Mouse (Mus musculus) midbrain, embryonic 16.5 days (tissue): ENCODE measurements around the gene Tiam1. TPM values are rescaled to one million over a fixed set of nuclear protein-coding genes. Genes with fewer than 3 reads are reported as not detected.

Experiments used
- ATAC-seq: fragments of 200-750 bp; cut with Nextera tagmentation; 2 replicates; pipeline ENCODE4 v1.8.0; 2017; ENCODE audit warnings: moderate TSS enrichment
- H3K27ac ChIP-seq: fragments of 300-500 bp; sonication (generic); 2 replicates; pipeline ENCODE4 v1.5.1; 2014; ENCODE audit warnings: mild to moderate bottlenecking, low read length, mixed read lengths
- H3K27me3 ChIP-seq: fragments of 300-500 bp; sonication (generic); 2 replicates; pipeline ENCODE4 v1.6.1; 2014; ENCODE audit warnings: low read depth, low read length, mixed read lengths; ENCODE audit not compliant: control insufficient read depth, insufficient read depth
- H3K36me3 ChIP-seq: fragments of 300-500 bp; sonication (generic); 2 replicates; pipeline ENCODE4 v1.6.1; 2014; ENCODE audit warnings: mild to moderate bottlenecking, low read length, moderate library complexity, mixed read lengths; ENCODE audit not compliant: control insufficient read depth, insufficient read depth
- H3K4me1 ChIP-seq: fragments of 300-500 bp; sonication (generic); 2 replicates; pipeline ENCODE4 v1.6.1; 2014; ENCODE audit warnings: mild to moderate bottlenecking, low read length, mixed read lengths; ENCODE audit not compliant: control insufficient read depth, insufficient read depth
- H3K4me2 ChIP-seq: fragments of 300-500 bp; sonication (generic); 2 replicates; pipeline ENCODE4 v1.6.1; 2014; ENCODE audit warnings: mild to moderate bottlenecking, low read length, mixed read lengths
- H3K4me3 ChIP-seq: fragments of 300-500 bp; sonication (generic); 2 replicates; pipeline ENCODE4 v1.5.1; 2014; ENCODE audit warnings: low read depth, mild to moderate bottlenecking, low read length, moderate library complexity, mixed read lengths
- H3K9ac ChIP-seq: fragments of 300-500 bp; sonication (generic); 2 replicates; pipeline ENCODE4 v1.6.1; 2014; ENCODE audit warnings: low read depth, low read length, mixed read lengths
- H3K9me3 ChIP-seq: fragments of 300-500 bp; sonication (generic); replicated peaks from 2 replicates; pipeline ENCODE4 v1.6.1; 2014; ENCODE audit warnings: mild to moderate bottlenecking, low read length, mixed read lengths; ENCODE audit not compliant: control insufficient read depth, poor library complexity, severe bottlenecking
- WGBS: fragments of 180-500 bp; shearing (Covaris S2); extraction: QIAGEN DNeasy Blood & Tissue Kit; methylation state at CpG from one replicate; pipeline ENCODE4 v1.1.7; 2014; 5-methylcytosine and 5-hydroxymethylcytosine counted together
- polyA plus RNA-seq: library from polyadenylated mRNA; unstranded; fragments of >200 nt; fragmentation: Nextera tagmentation; extraction: Ambion mirVana; gene quantifications from 2 replicates; pipeline ENCODE4 v1.2.1, GENCODE M21; 2015

Tiam1 gene
- polyA plus RNA-seq, 1 experiment from 2014 or later: 23.5 TPM

DNA sequence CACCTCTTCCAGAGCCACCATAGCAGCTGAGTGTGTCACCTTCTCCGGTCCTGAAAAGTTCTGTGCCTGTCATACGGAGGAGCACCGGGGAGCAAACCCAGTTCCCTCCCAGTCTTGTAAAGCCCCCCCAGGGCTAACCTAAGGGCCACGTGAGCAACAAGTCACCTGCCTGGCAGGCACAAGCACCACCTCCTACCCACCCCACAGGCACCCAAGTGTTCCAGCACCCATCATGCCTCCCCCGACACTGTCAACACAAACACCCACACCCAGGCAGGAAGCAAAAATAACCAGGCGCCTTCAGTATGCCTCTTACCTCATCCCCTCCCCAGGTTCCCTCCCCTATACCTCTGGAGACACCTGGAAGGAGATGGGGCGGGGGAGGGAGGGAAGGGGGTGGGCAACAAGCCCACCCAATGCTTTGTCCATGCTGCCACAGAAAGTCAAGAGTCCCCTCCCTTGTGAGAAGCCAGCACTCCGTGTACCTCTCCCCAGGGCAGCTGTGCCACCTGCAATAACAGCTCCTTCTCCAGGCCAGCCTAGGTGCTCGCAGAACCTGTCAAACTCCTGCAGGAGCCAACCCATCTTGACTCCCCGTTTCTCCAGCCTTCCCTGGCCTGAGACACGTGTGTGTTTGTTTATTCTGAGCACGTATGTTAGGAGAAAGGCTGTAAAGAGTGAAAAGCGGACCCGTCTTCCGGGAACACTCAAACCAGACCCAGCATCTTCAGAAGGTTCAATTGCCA lies 38.7 kb downstream of the Tiam1 start:
- Histone ChIP-seq H3K4me3 (no peak overlapping the region), H3K27me3 (no peaks in the 10 kb centered on the region), H3K9ac (no peak overlapping the region), H3K4me1 (no peaks in the 10 kb centered on the region), H3K4me2 (no peak overlapping the region), H3K9me3 (no peaks in the 10 kb centered on the region), H3K36me3 (no peaks in the 10 kb centered on the region), H3K27ac (no peak overlapping the region)
- WGBS: 78% methylated on average over 15 of the region's 15 CpGs
- ATAC-seq: no peak

GRCm38 (mm10) chr16:90103726-90104125 lies 39.8 kb downstream of the Tiam1 start:
- no peak overlapping the region for H3K9ac ChIP-seq
- ATAC-seq: no peak
- whole genome bisulfite sequencing: 78% methylated on average over 2 of the region's 2 CpGs
- H3K4me2 ChIP-seq: no peak overlapping the region
- no peak overlapping the region for H3K4me3 ChIP-seq
- H3K36me3 ChIP-seq: no peaks in the 10 kb centered on the region
- H3K27ac ChIP-seq: no peak overlapping the region
- H3K27me3 ChIP-seq: no peaks in the 10 kb centered on the region
- H3K9me3 ChIP-seq: no peaks in the 10 kb centered on the region
- H3K4me1 ChIP-seq: no peaks in the 10 kb centered on the region

DNA sequence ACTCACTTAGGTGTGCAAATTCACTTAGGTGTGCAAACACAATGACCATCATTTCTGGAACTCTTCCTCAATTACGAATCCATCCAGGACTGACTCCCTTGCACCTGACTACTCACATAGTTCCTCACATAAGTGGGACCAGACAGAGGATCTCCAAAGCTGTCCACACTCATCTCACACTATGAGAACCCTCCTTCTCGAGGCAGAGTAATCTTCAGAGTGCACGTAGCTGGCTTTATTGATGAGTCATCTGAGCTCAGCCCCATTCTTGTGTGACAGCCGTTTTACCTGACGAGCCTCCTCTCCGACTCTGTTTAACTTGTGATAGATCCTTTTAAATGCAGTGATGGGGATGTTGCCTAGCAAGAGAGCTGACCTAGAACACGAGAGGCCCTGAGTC lies 41.0 kb downstream of the Tiam1 start:
- H3K9me3 ChIP-seq: no peaks in the 10 kb centered on the region
- no peak for ATAC-seq
- no peak overlapping the region for H3K4me3 ChIP-seq
- no peak overlapping the region for H3K9ac ChIP-seq
- H3K27me3 ChIP-seq: no peaks in the 10 kb centered on the region
- H3K4me2 ChIP-seq: no peak overlapping the region
- H3K4me1 ChIP-seq: no peaks in the 10 kb centered on the region
- H3K27ac ChIP-seq: no peak overlapping the region
- WGBS: 91% methylated on average over 7 of the region's 7 CpGs
- no peaks in the 10 kb centered on the region for H3K36me3 ChIP-seq

DNA sequence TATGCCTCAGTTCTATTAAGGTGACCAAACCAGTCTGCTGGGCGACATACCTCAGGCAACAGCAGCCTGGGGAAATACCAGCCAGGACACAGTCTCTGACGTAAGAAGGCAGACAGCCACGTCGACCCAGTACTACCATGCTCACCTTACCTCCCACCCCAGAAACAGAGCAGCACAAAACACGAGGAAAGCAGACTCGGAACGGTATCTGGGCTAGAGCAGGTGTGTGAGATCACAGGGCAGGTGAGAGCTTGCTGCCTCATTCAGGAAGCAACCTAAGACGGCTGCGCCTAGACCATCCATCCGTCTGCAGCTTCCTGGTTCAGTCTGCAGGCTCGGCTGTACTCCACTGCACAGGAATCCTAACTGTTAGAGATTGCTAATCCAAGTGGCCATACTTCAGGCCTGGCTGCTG lies 45.4 kb downstream of the Tiam1 start:
- H3K27me3 ChIP-seq: no peaks in the 10 kb centered on the region
- H3K9ac ChIP-seq: no peak overlapping the region
- no peak overlapping the region for H3K4me2 ChIP-seq
- H3K9me3 ChIP-seq: no peaks in the 10 kb centered on the region
- no peaks in the 10 kb centered on the region for H3K36me3 ChIP-seq
- no peak for ATAC-seq
- H3K4me1 ChIP-seq: 0 out of 2 replicates have a peak, but pooled peaks cover 2% of the 10 kb centered on the region
- no peak overlapping the region for H3K27ac ChIP-seq
- H3K4me3 ChIP-seq: no peak overlapping the region
- WGBS: 91% methylated on average over 11 of the region's 11 CpGs

DNA sequence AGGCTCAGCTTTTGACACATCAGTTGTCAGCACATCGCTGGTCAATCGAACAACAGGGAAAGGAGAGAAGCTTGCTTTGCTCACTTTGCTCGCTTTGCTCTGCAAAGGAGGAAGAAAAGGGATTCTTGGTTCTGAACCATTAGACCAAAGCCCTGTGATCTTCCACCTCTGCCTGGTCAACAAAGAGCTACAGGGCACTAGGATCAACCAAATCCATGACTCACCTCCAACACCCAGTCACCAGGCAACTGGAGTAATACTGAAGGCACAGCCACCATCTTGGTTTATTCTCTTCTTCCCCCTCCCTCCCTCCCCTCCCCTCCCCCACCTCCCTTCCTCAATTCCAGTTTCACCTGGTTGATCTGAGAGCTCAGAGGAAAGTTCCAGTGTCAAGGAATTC lies 45.8 kb downstream of the Tiam1 start:
- no peak for ATAC-seq
- no peak overlapping the region for H3K9ac ChIP-seq
- H3K9me3 ChIP-seq: no peaks in the 10 kb centered on the region
- H3K4me2 ChIP-seq: no peak overlapping the region
- H3K27ac ChIP-seq: no peak overlapping the region
- WGBS: 100% methylated on average over 3 of the region's 3 CpGs
- no peaks in the 10 kb centered on the region for H3K36me3 ChIP-seq
- H3K4me1 ChIP-seq: 0 out of 2 replicates have a peak, but pooled peaks cover 2% of the 10 kb centered on the region
- no peaks in the 10 kb centered on the region for H3K27me3 ChIP-seq
- no peak overlapping the region for H3K4me3 ChIP-seq

GRCm38 (mm10) chr16:90096011-90096410 lies 47.6 kb downstream of the Tiam1 start:
- ATAC-seq: no peak
- WGBS: 80% methylated on average over 5 of the region's 5 CpGs

GRCm38 (mm10) chr16:90093015-90093414 lies 50.6 kb downstream of the Tiam1 start:
- no peaks in the 10 kb centered on the region for H3K9me3 ChIP-seq
- ATAC-seq: no peak
- WGBS: 87% methylated on average over 9 of the region's 9 CpGs

More at GRCm38 (mm10) chr16:90096011-90096410, 47.6 kb downstream of the Tiam1 start:
- H3K27me3 ChIP-seq: no peaks in the 10 kb centered on the region
- no peak overlapping the region for H3K27ac ChIP-seq
- no peak overlapping the region for H3K4me3 ChIP-seq
- 0 out of 2 replicates have a peak, but pooled peaks cover 2% of the 10 kb centered on the region for H3K4me1 ChIP-seq
- H3K9me3 ChIP-seq: no peaks in the 10 kb centered on the region
- no peak overlapping the region for H3K9ac ChIP-seq
- no peaks in the 10 kb centered on the region for H3K36me3 ChIP-seq
- no peak overlapping the region for H3K4me2 ChIP-seq

GRCm38 (mm10) chr16:90091906-90092305 lies 51.7 kb downstream of the Tiam1 start:
- no peaks in the 10 kb centered on the region for H3K9me3 ChIP-seq
- no peak overlapping the region for H3K9ac ChIP-seq
- no peak overlapping the region for H3K4me2 ChIP-seq
- no peak overlapping the region for H3K4me3 ChIP-seq
- 87% methylated on average over 1 of the region's 1 CpGs for WGBS
- no peak overlapping the region for H3K27ac ChIP-seq
- H3K27me3 ChIP-seq: no peaks in the 10 kb centered on the region
- ATAC-seq: no peak
- H3K36me3 ChIP-seq: peaks cover 2% of the 10 kb centered on the region; the same call in 1 of the 2 replicates
- H3K4me1 ChIP-seq: 0 out of 2 replicates have a peak, but pooled peaks cover 2% of the 10 kb centered on the region

More at GRCm38 (mm10) chr16:90093015-90093414, 50.6 kb downstream of the Tiam1 start:
- 0 out of 2 replicates have a peak, but pooled peaks cover 2% of the 10 kb centered on the region for H3K4me1 ChIP-seq
- peaks cover 2% of the 10 kb centered on the region; the same call in 1 of the 2 replicates for H3K36me3 ChIP-seq
- no peak overlapping the region for H3K4me2 ChIP-seq
- no peaks in the 10 kb centered on the region for H3K27me3 ChIP-seq
- no peak overlapping the region for H3K27ac ChIP-seq
- H3K9ac ChIP-seq: no peak overlapping the region
- no peak overlapping the region for H3K4me3 ChIP-seq

- Histone ChIP-seq H3K4me2 (no peak overlapping the region), H3K4me1 (0 out of 2 replicates have a peak, but pooled peaks cover 2% of the 10 kb centered on the region), H3K27ac (no peak overlapping the region), H3K36me3 (peaks cover 2% of the 10 kb centered on the region; the same call in 1 of the 2 replicates), H3K9ac (no peak overlapping the region), H3K9me3 (no peaks in the 10 kb centered on the region), H3K27me3 (no peaks in the 10 kb centered on the region), H3K4me3 (no peak overlapping the region)
- ATAC-seq: no peak
- 84% methylated on average over 11 of the region's 11 CpGs for WGBS
Measured at GRCm38 (mm10) chr16:90091112-90091720, 52.4 kb downstream of the Tiam1 start.
